Mouse (Mus musculus): Measurements from ENCODE around the gene Tcf20. TPM values are rescaled to one million over a fixed set of nuclear protein-coding genes. Genes with fewer than 3 reads are reported as not detected.

The Tcf20 gene
- total RNA-seq (2021): 100 to 1,000 TPM; 233 to 245 TPM
- long read RNA-seq, experiment 1, partial matches to known transcripts: 14 of 15 reads
- long read RNA-seq, experiment 1, other reads (novel, unspliced or antisense): 1 of 15 reads
- long read RNA-seq, experiment 2, partial matches to known transcripts: 9 of 9 reads
- long read RNA-seq, experiment 2, other reads (novel, unspliced or antisense): 0 of 9 reads

DNA sequence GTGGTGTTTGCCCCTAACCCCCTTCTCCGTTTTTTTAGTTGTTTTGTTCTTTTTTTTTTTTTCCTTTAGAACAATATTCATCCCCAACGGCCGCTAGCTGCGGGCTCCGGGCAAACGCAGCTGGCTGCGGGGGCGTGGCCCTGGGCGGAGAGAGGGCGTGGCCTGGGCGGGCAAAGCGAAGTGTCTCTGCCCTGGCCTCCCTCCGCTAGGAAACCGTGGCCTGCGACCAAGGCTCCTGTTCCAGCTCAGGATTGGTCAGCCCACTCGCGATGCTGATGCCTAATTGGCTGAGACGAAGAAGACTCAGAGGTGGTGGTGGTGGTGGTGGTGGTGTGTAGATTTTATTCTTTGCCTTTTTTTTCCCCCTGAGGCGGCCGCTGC is at the start of gene Tcf20:
Gene Tcf20, minus strand, starts transcription at position 141 of the 381 bp plus-strand sequence.
- DNase-seq (ENCODE audit: low spot score in 2 of 2): peak; percentile 96 to 97

DNA sequence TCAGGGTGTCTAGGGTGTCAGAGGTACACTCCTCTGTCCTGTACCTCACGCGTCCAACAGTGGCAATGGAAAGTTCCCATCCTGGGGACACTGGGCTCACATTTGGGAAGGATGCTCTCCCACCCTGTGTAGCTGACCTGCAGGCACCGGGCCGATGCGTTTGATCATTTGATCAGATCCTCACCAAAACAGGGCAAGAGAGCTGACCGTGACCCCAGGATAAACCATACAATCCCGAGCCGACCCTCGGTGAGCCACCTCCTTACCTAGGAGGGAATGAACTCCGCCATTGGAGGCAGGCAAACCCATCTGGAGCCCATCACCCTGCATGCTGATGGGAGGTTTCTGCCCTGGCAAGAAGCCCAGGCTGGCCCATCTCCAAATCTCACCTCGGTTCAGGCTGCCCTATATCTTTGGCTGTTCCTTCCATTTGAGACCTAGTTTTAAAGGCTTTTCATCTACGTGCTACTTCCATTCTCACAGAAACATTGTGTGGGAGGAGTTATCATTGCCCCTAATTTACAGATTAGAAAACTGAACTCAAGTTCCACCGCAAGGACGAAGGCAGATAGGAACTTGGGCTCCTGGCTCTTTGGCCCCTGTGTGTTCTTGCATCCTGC is 49.3 kb upstream of the Tcf20 start:
- peak; percentile 58 to 66 for DNase-seq (ENCODE audit: low spot score in 2 of 2)

- DNase-seq (ENCODE audit: low spot score in 2 of 2): no peak
Observed at GRCm38 (mm10) chr15:83036089-83036488, 48.4 kb upstream of the Tcf20 start.

DNA sequence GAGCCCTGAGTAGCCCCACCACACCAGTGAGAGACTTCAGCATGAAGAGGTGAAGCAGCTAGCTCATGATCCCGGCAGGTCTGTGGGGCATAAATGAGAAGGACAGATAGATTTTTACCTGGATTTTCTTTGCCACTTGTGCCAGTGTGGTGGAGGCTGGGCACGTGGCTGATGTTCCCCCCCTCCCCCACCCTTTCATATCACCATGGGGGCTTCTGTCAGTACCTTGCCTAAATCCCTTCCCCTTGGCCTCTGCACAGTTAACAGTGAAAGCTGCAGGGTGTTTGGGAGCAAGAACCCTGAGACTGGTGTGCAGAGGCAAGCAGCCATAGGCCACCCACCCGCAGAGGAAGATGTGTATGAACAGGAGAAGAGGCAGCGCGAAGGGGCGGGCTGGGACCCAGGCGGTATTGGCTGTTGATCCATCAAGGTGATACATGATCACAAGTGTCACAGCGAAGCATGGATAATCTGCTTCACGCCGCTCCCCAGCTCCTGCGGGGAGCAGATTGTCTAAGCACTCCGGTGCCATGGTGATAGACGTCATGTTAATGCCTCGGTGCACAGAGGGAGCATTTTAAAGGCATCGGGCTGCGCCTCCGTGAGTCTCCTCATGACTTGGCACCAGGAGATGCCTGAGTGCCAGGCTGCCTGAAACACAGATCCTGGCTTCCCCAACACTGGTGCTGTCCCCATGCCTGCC is 46.8 kb upstream of the Tcf20 start:
- DNase-seq (ENCODE audit: low spot score in 2 of 2): peak; percentile 44 to 57

- DNase-seq (ENCODE audit: low spot score in 2 of 2): no peak
Observed at GRCm38 (mm10) chr15:83032981-83033541, 45.4 kb upstream of the Tcf20 start, which contains the start of gene Nfam1. Gene Nfam1, minus strand, starts transcription at chr15:83033306.

DNA sequence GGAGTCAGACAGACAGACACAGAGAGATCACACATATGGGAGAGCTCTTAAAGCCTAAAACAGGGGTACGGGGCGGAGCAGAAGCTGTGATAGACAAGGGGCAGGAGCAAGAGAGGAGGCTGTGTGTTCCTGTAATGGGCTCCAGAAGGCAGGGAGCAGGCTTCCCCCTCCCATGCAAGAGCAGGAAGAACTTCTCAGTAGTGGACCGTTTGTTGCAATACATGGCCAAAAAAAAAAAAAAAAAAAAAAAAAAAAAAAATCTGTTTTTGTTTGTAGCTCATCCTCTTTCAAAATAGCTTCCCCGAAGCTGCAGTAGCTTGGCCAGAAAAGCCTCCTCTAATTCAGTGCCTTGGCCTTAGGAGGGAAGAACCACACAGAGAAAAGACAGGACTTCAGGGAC is 43.2 kb upstream of the Tcf20 start:
- no peak for DNase-seq (ENCODE audit: low spot score in 2 of 2)

DNA sequence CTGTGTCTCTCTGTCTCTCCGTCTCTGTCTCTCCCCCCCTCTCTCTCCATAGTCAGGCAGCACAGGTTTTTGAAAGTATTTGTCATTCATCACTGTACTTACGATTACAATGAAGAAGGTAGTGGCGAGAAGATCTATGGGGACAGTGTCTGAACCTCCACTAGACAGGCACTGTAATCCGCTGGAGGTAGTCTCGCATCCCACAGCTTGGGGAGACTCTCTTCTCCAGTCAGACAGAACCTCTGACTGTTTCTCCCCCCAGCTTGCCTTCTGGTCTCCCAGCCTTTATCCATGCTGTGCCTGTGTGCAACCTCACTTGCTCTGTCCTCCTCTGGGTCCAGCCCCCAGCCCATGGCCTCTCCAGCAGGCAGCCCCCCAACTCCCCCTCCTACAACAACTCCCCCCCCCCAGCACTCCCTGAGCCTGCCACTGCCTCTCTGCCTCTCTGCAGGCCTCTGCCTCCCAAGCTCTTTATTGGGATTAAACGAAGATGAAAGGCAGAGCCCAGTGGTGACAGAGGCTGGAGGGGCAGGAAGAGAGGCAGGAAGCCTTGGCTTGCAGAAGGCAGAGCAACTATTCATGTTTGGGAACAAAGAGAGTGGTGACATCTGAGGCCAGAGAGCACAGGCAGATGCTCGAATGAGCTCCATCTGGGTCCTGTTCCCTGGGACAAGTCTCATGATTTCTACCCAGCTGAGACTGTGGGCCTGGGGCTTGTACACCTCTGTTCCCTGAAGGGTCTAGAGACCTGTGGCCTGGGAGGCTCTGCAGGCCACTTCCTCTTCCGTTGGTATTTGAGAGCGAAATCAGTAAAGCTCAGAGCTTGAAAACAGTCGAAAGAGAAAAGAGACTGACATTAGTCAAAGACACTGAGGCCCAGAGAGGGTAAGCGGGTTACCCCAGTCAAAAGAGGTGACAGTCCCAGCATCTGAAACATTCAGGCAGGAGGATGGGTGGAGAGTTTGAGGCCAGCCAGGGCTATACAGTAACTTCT is 42.4 kb upstream of the Tcf20 start:
- DNase-seq (ENCODE audit: low spot score in 2 of 2): no peak

- DNase-seq (ENCODE audit: low spot score in 2 of 2): no peak
Observed at GRCm38 (mm10) chr15:83026129-83026528, 38.5 kb upstream of the Tcf20 start.

DNA sequence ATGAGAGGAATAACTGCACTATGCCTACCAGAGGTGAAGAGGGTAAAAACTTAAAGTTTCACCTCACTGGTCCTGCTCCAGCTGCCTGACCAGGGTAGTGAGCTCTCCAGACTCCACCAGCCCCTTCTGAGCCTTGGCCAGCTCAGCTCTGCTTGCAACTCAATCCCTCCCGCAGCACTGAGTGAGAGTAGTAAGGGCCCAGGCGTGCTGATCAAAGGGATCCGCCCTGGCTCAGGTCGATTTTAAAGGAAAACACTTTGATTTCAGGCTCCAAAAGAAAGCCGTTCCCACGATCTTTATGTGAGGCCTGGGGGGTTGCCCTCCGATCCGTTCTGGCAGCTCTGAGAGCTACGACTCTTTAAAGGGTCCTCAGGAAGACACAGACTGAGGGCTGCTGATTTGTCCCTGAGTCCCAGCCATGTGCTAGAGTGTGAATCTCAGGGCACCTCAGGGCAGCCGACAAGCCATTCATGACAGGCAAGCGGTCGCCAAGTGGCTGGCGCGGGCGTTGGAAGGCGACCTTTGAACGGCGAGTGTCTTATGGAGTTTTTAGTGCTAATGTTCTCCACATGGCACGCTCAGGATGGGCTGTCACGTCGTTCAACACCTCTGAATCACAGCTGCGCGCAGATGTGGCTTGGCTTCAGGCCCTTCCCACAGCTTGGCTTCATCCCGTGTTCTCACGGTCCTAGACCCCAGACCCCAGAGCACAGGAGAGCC is 37.5 kb upstream of the Tcf20 start:
- no peak for DNase-seq (ENCODE audit: low spot score in 2 of 2)

DNA sequence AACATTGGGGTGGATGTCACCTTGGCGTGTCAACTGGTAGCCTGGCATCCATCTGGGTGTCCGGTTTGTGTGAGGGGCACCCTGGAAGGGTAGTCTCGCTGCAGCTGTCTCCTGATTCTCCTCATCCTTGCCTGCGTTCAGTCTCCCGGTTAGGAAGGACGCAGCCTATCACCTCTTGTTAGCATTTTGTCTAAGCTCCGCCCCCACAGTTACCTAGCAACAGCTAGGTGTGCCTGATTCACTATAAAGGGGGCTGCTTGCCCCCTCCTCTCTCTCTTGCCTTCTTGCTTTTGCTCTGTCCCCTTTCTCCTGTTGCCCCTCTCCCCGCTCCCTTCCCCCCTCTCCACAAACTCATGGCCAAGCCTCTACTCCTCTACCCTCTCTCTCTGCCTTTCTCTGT is 35.3 kb upstream of the Tcf20 start:
- no peak for DNase-seq (ENCODE audit: low spot score in 2 of 2)

- DNase-seq (ENCODE audit: low spot score in 2 of 2): peak; percentile 77 to 88
Observed at GRCm38 (mm10) chr15:83010990-83011664, 23.5 kb upstream of the Tcf20 start.

DNA sequence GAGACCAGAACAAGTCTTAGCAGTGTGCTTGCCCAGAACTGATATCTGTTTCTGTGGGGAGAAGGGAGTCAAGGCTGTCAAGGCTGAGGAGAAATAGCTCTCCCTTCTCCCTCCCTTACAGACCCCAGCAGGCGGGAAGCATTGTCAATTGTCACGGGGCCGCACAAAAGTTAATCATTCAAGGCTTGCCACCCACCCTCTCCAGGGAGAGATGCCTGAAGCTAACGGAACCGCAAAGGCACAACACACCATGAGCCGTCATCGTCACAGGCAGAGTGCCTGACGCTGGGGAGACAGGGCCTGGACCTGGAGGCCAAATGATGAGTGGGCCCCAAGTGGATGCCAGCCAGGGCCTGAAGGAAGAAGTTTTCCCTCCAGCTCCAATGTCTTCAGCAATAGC is 22.8 kb upstream of the Tcf20 start:
- no peak for DNase-seq (ENCODE audit: low spot score in 2 of 2)

GRCm38 (mm10) chr15:83009532-83009931 is 21.9 kb upstream of the Tcf20 start:
- DNase-seq (ENCODE audit: low spot score in 2 of 2): no peak

DNA sequence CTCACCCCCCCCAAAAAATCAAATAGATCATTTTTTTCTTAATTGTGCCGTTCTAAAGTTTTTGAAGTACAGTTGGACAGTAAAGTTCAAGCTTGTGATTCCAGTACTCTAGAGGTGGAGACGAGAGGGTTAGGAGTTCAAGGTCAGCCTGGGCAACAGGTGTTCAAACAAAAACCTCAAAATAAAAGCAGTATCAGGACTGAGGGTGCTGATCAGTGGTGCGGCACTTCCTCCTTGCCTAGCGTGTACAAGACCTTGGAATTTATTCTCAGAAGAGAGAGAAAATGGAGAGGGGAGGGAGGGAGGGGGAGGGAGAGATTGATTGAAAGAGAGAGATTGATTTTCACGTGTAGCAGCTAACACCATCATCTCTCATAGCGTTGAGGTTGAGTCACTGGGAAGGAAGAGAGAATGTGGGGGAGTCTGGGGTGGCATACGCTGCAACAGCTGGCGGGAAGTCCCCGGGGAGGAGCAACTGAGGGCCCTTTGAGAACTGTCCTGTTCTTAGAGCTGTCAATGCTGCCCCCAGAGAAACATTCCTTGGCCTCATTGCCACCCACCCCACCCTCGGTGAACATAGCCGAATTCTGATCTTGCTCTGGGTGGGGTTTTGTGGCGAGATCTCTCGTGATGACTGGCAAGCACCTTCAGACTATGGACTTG is 21.2 kb upstream of the Tcf20 start:
- no peak for DNase-seq (ENCODE audit: low spot score in 2 of 2)

GRCm38 (mm10) chr15:83007346-83007920 is 19.8 kb upstream of the Tcf20 start:
- DNase-seq (ENCODE audit: low spot score in 2 of 2): no peak

DNA sequence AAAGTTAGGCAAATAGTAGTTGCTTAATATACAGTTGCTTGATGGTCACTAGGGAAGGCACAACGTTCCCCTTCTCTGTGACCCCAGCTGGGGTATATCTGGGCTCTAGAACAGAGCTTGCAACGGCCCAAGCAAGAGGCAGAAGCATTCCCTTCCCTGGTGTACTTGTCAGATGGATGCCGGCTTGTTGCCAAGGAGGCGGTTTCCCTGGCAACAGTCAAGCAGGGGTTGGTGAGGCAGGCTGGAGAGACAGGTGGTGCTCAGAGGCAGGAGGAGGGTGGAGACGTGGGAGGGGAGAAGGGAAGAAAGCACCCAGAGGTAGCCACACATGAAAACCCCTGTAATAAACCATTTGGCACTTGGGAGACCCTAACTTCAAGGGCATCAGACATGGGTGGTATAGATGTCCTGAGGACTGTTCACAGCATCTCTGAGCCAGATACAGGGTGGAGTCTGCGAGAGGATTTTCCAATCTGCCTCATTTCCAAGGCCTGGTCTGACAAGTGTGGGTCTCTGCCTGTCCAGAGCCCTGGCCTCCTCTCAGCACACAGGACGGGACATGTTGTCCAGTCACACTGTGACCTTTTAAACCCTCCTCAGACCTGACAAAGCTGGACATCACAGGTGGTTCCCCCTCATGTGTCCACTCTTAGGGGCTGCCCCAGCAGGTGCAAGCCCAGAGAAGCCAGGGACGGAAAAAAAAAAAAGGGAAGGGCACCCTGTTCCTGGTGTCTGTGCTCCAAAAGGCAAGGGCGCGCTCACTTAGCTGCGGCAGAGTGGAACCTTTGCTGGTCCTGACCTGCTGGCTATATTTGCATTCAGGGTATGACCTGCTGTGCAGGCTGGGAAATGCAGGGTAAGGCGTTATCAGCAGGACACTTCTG is 15.2 kb upstream of the Tcf20 start:
- peak; percentile 93 to 94 for DNase-seq (ENCODE audit: low spot score in 2 of 2)

- DNase-seq (ENCODE audit: low spot score in 2 of 2): no peak
Observed at GRCm38 (mm10) chr15:82998811-82999221, 11.1 kb upstream of the Tcf20 start.

GRCm38 (mm10) chr15:82996431-82996830 is 8.8 kb upstream of the Tcf20 start:
- DNase-seq (ENCODE audit: low spot score in 2 of 2): no peak

All from left cerebral cortex, adult 18-20 months (tissue).